ENCODE assay signal across 8 mouse cellular contexts in the genomic region with DNA sequence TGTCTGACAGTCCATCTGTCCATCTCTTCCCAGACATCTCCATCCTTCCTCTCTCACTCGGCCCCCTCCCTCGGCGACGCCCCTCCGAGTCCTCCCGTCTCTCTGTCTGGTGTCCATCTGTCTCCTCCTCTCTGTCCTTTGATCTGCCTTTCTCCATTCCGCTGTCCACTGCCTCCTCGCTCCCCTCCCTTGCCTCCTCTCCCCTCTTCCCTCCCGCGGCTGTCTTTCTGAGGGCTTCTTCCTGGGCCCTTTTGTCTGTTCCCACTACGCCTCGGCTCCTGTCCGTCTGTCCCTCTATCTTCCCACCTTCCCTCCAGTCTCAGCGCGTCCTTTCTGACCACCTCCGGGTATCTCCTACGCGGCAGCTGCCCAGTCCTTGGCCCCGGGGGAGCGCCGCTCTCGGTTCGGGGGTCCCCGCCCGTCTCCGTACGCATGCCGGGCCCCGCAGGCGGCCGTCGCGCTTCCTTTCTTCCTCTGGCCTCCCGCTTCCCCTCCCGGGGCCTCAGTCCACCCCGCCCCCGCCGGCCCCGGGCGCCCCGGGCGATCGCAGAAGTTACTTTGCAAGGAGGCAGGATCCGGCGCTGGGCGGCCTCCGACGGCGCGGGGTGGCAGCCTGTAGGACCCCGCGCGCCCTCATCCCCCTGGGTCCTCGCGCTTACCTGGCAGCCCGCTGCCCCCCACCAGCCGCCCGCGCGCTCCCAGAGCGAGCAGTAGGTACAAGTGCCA. TPM values are rescaled to one million over a fixed set of nuclear protein-coding genes. Genes with fewer than 3 reads are reported as not detected.
DNase-seq lines count a peak whose midpoint lies in the region; ATAC-seq lines count a peak whose summit lies in the region.

No protein-coding gene starts in this region.

- peaks cover 28% of the 10 kb centered on the region for H3K4me1 ChIP-seq in kidney, embryonic 15.5 days
- peaks cover 33% of the 10 kb centered on the region for H3K4me1 ChIP-seq in heart, embryonic 10.5 days
- peaks cover 74% of the 10 kb centered on the region for H3K4me1 ChIP-seq in limb, embryonic 10.5 days
- peaks cover 33% of the 10 kb centered on the region for H3K4me1 ChIP-seq in midbrain, embryonic 15.5 days

- H3K27ac ChIP-seq in kidney, embryonic 15.5 days = no peak overlapping the region
- H3K27ac ChIP-seq in heart, embryonic 10.5 days = peak overlapping the region; percentile 83
- H3K27ac ChIP-seq in limb, embryonic 10.5 days = peak overlapping the region; percentile 94
- peak overlapping the region; percentile 62; the same call in 1 of the 2 replicates for H3K27ac ChIP-seq in midbrain, embryonic 15.5 days

- under 1% methylated on average over 61 of the region's 61 CpGs for WGBS in kidney, embryonic 15.5 days
- under 1% methylated on average over 59 of the region's 61 CpGs for WGBS in heart, embryonic 10.5 days
- whole genome bisulfite sequencing in limb, embryonic 10.5 days = under 1% methylated on average over 61 of the region's 61 CpGs
- under 1% methylated on average over 59 of the region's 61 CpGs for WGBS in midbrain, embryonic 15.5 days

- H3K4me3 ChIP-seq in kidney, embryonic 15.5 days (replicated peaks) = peak overlapping the region; percentile 63
- H3K4me3 ChIP-seq in heart, embryonic 10.5 days = peak overlapping the region; percentile 82
- peak overlapping the region; percentile 97 for H3K4me3 ChIP-seq in limb, embryonic 10.5 days
- H3K4me3 ChIP-seq in midbrain, embryonic 15.5 days = peak overlapping the region; percentile 67

- no peak for DNase-seq in kidney, adult 9 months
- peak; percentile 14 for DNase-seq in brain, adult 2 months (ENCODE audit: low read depth, low spot score)
- no peak for DNase-seq in heart, embryonic 10.5 days (ENCODE audit: low spot score)
- no peak for DNase-seq in limb, embryonic 10.5 days (ENCODE audit: low spot score)
- DNase-seq in cerebellum, postnatal 36 days = no peak
- DNase-seq in right cerebral cortex, postnatal 36 days (ENCODE audit: low spot score in 2 of 2) = no peak

- peaks cover 69% of the 10 kb centered on the region for H3K27me3 ChIP-seq in kidney, embryonic 15.5 days
- H3K27me3 ChIP-seq in heart, embryonic 10.5 days (ENCODE audit: insufficient read depth, poor library complexity, severe bottlenecking) = peaks cover 80% of the 10 kb centered on the region
- peaks cover 36% of the 10 kb centered on the region for H3K27me3 ChIP-seq in limb, embryonic 10.5 days (ENCODE audit: low read depth, poor library complexity, severe bottlenecking)
- peaks cover 16% of the 10 kb centered on the region; the same call in 1 of the 2 replicates for H3K27me3 ChIP-seq in midbrain, embryonic 15.5 days (replicated peaks)

- H3K4me2 ChIP-seq in kidney, embryonic 15.5 days = peak overlapping the region; percentile 99
- peak overlapping the region; percentile 69 for H3K4me2 ChIP-seq in midbrain, embryonic 15.5 days

- H3K36me3 ChIP-seq in kidney, embryonic 15.5 days = no peaks in the 10 kb centered on the region
- H3K36me3 ChIP-seq in heart, embryonic 10.5 days = peaks cover 11% of the 10 kb centered on the region
- H3K36me3 ChIP-seq in limb, embryonic 10.5 days = peaks cover 38% of the 10 kb centered on the region
- no peaks in the 10 kb centered on the region for H3K36me3 ChIP-seq in midbrain, embryonic 15.5 days (replicated peaks)

- H3K9me3 ChIP-seq in kidney, embryonic 15.5 days (replicated peaks) = no peaks in the 10 kb centered on the region
- no peaks in the 10 kb centered on the region for H3K9me3 ChIP-seq in heart, embryonic 10.5 days
- no peaks in the 10 kb centered on the region for H3K9me3 ChIP-seq in limb, embryonic 10.5 days (replicated peaks)
- H3K9me3 ChIP-seq in midbrain, embryonic 15.5 days = no peaks in the 10 kb centered on the region

- peak overlapping the region; percentile 44; the same call in 1 of the 2 replicates for H3K9ac ChIP-seq in kidney, embryonic 15.5 days
- H3K9ac ChIP-seq in midbrain, embryonic 15.5 days = peak overlapping the region; percentile 50

- ATAC-seq in kidney, embryonic 15.5 days (replicated peaks; ENCODE audit: low FRiP score) = peak; percentile 37; the same call in 1 of the 2 replicates
- ATAC-seq in midbrain, embryonic 15.5 days (replicated peaks) = peak; percentile 55

RNA-seq across cellular contexts. Expression of gene Scube1, which starts 0.5 kb away (rescaled TPM):
- 5.1 and 6.1 TPM in 2 replicates for polyA plus RNA-seq in kidney, embryonic 15.5 days (2015; fragmentation: Nextera tagmentation; extraction: Ambion mirVana)
- polyA plus RNA-seq in heart, embryonic 10.5 days (2016; fragmentation: Nextera tagmentation; extraction: Ambion mirVana) = 13.5 and 20.4 TPM in 2 replicates
- 124 TPM in 2 replicates for polyA plus RNA-seq in limb, embryonic 10.5 days (2016; fragmentation: Nextera tagmentation; extraction: Ambion mirVana)
- polyA plus RNA-seq in midbrain, embryonic 15.5 days (2015; fragmentation: Nextera tagmentation; extraction: Ambion mirVana) = 13.4 and 14.8 TPM in 2 replicates

RNA-seq across cellular contexts. Expression of gene Mpped1, which starts 54.9 kb away (rescaled TPM):
- 0.41 and 0.70 TPM in 2 replicates for polyA plus RNA-seq in kidney, embryonic 15.5 days (2015; fragmentation: Nextera tagmentation; extraction: Ambion mirVana)
- 0.22 and 0.70 TPM in 2 replicates for polyA plus RNA-seq in heart, embryonic 10.5 days (2016; fragmentation: Nextera tagmentation; extraction: Ambion mirVana)
- 2.4 and 3.8 TPM in 2 replicates for polyA plus RNA-seq in limb, embryonic 10.5 days (2016; fragmentation: Nextera tagmentation; extraction: Ambion mirVana)
- polyA plus RNA-seq in midbrain, embryonic 15.5 days (2015; fragmentation: Nextera tagmentation; extraction: Ambion mirVana) = 24.8 and 25.6 TPM in 2 replicates
